Mouse (Mus musculus): ENCODE data around the gene Fam216a. TPM values are rescaled to one million over a fixed set of nuclear protein-coding genes. Genes with fewer than 3 reads are reported as not detected.

Gene Fam216a
- total RNA-seq, 2 experiments from 2014 or later = 62.7 to 65.4 TPM

- intact Hi-C loops (cut with DNase I) = no loop called here
- DNase-seq = no peak
Observed at GRCm38 (mm10) chr5:122391178-122391785, 19.1 kb upstream of the Fam216a start.

DNA sequence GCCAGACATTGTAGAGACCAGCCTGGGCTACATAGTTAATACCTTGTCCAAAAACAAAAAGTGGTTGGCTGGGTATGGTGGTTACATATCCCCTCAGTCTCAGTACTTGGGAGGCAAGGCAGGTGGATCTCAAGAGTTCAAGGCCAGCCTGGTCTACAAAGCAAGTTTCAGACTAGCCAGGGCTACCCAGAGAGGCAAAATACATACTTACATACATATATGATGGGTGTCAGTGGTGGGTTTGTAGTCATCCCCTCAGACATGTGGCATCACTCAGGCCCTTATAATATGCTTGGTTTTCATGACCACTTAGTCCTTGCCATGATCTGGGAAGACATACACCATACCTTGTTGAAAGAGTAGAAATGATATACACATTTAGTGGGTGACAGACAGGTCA, 18.5 kb upstream of the Fam216a start:
- intact Hi-C loops (cut with DNase I) = no loop called here
- no peak for DNase-seq

- no peak for DNase-seq
- intact Hi-C loops (cut with DNase I) = no loop called here
Observed at GRCm38 (mm10) chr5:122390006-122390405, 17.8 kb upstream of the Fam216a start.

DNA sequence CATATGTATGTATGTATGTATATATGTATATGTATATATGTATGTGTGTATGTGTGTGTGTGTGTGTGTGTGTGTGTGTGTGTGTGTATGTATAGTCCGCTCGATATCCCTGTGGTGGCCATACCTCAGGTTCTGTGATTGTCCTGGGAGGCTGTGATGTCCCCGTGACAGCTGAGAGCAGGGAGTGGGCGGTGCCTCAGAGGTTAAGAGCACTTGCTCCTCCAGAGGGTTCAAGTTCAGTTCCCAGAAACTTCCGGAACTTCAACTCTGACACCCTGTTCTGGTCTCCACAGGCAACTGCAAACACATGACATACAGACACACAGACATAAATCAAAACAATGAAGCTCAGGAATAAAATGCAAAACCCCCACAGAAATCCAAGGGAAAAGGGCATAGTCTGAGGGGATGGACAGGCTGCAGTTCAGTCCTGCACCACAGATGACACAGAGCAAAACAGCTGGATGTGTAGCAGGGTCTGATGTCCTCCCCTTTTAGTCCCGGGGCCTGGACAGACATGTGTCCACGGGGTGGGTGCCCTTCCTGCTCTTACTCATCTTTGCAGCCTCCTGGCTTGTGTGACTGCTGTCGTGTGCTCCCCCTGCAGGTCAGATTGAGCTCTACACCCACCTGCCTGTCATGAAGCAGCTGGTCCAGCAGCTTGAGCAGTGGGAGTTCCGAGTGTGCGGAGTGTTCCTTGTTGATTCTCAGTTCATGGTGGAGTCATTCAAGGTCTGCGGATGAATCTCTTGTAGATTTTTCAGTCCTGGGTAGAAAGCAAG, 7.4 kb upstream of the Fam216a start:
- intact Hi-C loops (cut with DNase I) = no loop called here
- peak; percentile 86 for DNase-seq

GRCm38 (mm10) chr5:122378171-122378570, 6.0 kb upstream of the Fam216a start:
- intact Hi-C loops (cut with DNase I) = no loop called here
- DNase-seq = no peak

- intact Hi-C loops (cut with DNase I) = no loop called here
- no peak for DNase-seq
Observed at GRCm38 (mm10) chr5:122377101-122377833, 5.1 kb upstream of the Fam216a start.

- DNase-seq = no peak
- intact Hi-C loops (cut with DNase I) = no loop called here
Observed at GRCm38 (mm10) chr5:122372878-122373277, 714 bp upstream of the Fam216a start.

GRCm38 (mm10) chr5:122371591-122372191, 473 bp downstream of the Fam216a start, which contains the start of gene Gpn3:
Gene Gpn3, plus strand, starts transcription at chr5:122371876.
- intact Hi-C loops (cut with DNase I) = no loop called here
- peak; percentile 73 for DNase-seq

DNA sequence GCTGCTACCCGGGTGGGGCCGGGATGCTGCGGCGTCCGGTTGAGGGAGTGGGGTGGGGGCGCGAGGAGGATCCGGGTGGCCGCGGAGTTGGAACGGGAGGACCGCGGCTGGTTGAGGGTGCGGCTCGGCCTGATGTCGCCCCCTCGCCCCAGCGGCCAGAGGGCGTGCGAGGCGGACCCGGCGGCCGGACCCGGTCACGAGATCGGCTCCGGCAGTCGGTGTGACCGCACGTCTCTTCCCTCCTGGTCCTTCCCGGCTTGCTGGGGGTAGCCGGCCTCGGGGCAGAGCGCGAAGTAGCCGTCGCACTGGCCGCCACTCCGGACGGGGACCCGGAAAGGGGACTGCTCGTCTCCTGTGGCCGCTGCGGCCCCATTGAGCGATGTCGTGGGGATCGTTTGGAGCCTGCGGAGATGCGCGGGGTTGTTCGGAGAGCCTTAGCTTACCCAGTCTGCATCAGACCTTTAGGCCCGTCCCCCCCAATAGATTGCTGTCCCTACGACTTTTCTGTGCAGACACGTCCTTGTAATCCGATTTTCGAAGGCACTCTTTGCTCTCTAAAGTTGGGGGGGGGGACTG, 17.6 kb downstream of the Fam216a start:
- intact Hi-C loops (cut with DNase I) = no loop called here
- DNase-seq = no peak

- peak; percentile 98 for DNase-seq
- intact Hi-C loops (cut with DNase I) = no loop called here
Observed at GRCm38 (mm10) chr5:122353807-122354491, 18.2 kb downstream of the Fam216a start, which contains the start of the genes Rad9b and Vps29. Gene Rad9b, minus strand, starts transcription at chr5:122354233. Gene Vps29, plus strand, starts transcription at chr5:122354369.

DNA sequence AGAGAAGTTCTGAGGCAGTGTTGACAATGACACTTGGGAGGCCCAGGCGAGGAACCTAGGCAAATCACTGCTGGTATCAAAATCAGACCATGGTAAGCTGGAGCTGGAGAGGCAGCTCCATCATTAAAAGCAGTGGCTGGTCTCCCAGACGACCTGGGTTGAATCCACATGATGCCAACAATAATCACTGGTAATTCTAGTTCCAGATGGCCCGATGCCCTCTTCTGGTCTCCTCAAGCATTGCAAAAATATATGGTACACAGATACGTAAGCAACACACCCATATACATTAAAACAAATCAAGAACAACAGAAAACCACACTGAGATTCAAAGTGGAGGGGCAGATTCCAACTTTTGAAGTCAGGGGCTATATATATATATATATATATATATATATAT, 26.4 kb downstream of the Fam216a start:
- DNase-seq = peak; percentile 8
- intact Hi-C loops (cut with DNase I) = loop anchor here (2.0 kb wide), 1 partner anchor 79 kb away; no protein-coding TSS in a partner anchor

- DNase-seq = peak; percentile 78
- intact Hi-C loops (cut with DNase I) = loop anchor here (2.0 to 5.0 kb wide), 2 partner anchors 77 to 212 kb away; no protein-coding TSS in a partner anchor
Observed at GRCm38 (mm10) chr5:122344260-122344659, 27.9 kb downstream of the Fam216a start.

- intact Hi-C loops (cut with DNase I) = loop anchor here (2.0 to 5.0 kb wide), 2 partner anchors 77 to 211 kb away; no protein-coding TSS in a partner anchor
- DNase-seq = no peak
Observed at GRCm38 (mm10) chr5:122343768-122344167, 28.4 kb downstream of the Fam216a start.

GRCm38 (mm10) chr5:122342874-122343273, 29.3 kb downstream of the Fam216a start:
- intact Hi-C loops (cut with DNase I) = loop anchor here (5.0 kb wide), 1 partner anchor 211 kb away; no protein-coding TSS in a partner anchor
- DNase-seq = no peak

GRCm38 (mm10) chr5:122336554-122337294, 35.4 kb downstream of the Fam216a start:
- no peak for DNase-seq
- intact Hi-C loops (cut with DNase I) = no loop called here

DNA sequence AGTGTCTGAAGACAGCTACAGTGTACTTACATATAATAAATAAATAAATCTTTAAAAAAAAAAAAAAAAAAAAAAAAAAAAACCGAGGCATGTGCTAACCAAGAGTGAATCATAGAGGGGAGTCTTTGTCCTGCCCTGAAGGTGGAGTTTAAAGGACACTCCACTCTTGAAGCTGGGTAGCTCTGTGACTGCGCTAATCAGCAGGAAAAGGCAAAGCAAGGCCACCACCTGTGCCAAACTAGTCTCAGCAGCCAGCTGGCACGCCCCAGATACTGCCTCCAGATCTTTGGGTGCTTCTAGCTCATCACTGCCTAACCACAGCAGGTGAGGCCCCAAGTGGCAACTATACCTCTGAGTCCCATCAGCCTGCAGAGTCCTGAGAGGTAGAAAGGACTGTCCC, 37.5 kb downstream of the Fam216a start:
- no peak for DNase-seq
- intact Hi-C loops (cut with DNase I) = no loop called here

GRCm38 (mm10) chr5:122330269-122330668, 41.9 kb downstream of the Fam216a start:
- no peak for DNase-seq
- intact Hi-C loops (cut with DNase I) = no loop called here

- intact Hi-C loops (cut with DNase I) = no loop called here
- no peak for DNase-seq
Observed at GRCm38 (mm10) chr5:122327283-122327682, 44.9 kb downstream of the Fam216a start.

GRCm38 (mm10) chr5:122325477-122325876, 46.7 kb downstream of the Fam216a start:
- no peak for DNase-seq
- intact Hi-C loops (cut with DNase I) = no loop called here
